Mouse (Mus musculus): ENCODE data around the gene Pced1b.

- TF ChIP-seq CTCF (conservative IDR thresholded peaks at IDR 0.05; ENCODE audit: low read length) (no peak), POU5F1 (IDR thresholded peaks at IDR 0.05; ENCODE audit: borderline replicate concordance, low read length) (no peak)
Measured at GRCm38 (mm10) chr15:97370880-97371279, 124.0 kb downstream of the Pced1b start.
